Mouse (Mus musculus) embryonic facial prominence, embryonic 10.5 days (tissue): ENCODE data around the gene Gabrg1. TPM values are rescaled to one million over a fixed set of nuclear protein-coding genes. Genes with fewer than 3 reads are reported as not detected.

Experiments
- DNase-seq: peaks from one replicate; pipeline ENCODE4 v3.0.0-alpha.2; 2017; ENCODE audit warnings: low spot score
- H3K27ac ChIP-seq: fragments of 300-500 bp; sonication (generic); replicated peaks from 2 replicates; pipeline ENCODE4 v1.5.1; 2016; ENCODE audit warnings: mild to moderate bottlenecking
- H3K27me3 ChIP-seq: fragments of 300-500 bp; sonication (generic); replicated peaks from 2 replicates; pipeline ENCODE4 v1.6.1; 2016; ENCODE audit warnings: low read depth, mild to moderate bottlenecking; ENCODE audit not compliant: poor library complexity, severe bottlenecking
- H3K36me3 ChIP-seq: fragments of 300-500 bp; sonication (generic); replicated peaks from 2 replicates; pipeline ENCODE4 v1.6.1; 2016; ENCODE audit warnings: mild to moderate bottlenecking, moderate library complexity
- H3K4me1 ChIP-seq: fragments of 300-500 bp; sonication (generic); 2 replicates; pipeline ENCODE4 v1.6.1; 2016
- H3K4me3 ChIP-seq: fragments of 300-500 bp; sonication (generic); 2 replicates; pipeline ENCODE4 v1.5.1; 2016; ENCODE audit warnings: mild to moderate bottlenecking, moderate library complexity
- H3K9me3 ChIP-seq: fragments of 300-500 bp; sonication (generic); 2 replicates; pipeline ENCODE4 v1.6.1; 2016; ENCODE audit warnings: mild to moderate bottlenecking
- WGBS: fragments of 180-500 bp; shearing (Covaris S2); methylation state at CpG from one replicate; pipeline ENCODE4 v1.1.7; 2016; 5-methylcytosine and 5-hydroxymethylcytosine counted together
- polyA plus RNA-seq: library from polyadenylated mRNA; unstranded; fragments of >200 nt; fragmentation: Nextera tagmentation; extraction: Ambion mirVana; gene quantifications from 2 replicates; pipeline ENCODE4 v1.2.1, GENCODE M21; 2016

Gabrg1 gene
- 0.10 and 0.14 TPM in 2 replicates for polyA plus RNA-seq

DNA sequence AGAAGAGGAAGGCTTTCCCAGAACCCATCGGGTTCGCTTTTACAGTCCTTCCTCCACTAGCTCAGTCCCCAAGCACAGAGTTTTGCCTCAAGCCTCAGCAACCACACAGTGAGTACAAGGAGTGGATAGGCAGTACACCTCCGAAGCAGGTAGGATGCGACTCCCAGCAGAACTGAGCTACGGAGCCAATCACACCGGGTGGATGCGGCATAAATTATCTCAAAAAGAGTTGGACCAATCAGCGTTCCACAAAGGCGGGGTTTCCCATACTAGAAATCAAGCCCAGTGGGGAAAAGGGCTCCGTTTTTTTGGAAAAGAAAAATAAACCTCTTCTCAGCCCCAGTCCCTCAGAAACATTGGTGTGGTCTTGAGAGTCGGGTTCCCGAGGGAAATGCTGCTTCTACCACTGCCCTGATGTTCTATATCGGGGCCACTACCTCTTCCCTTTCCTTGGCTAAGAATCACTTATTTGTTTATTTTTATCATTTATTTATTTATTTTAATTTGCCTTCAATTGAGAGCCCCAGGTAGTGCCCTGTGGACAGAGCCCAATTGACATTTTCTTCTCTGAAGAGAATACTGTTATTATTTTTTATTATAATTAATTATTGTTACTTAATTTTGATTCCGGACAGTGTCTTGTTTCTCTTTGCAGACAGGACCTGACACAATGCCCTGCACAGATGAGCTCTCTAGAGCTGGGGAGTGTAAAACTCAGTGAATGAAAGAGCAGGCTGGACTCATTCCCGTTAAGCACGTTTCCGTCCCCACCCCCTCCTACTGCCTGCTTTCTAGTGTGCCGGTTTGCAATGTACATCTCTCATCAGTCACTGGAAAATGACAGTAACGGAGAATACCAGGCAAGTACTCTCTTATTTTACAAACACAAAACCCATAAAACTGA is at the start of gene Gabrg1:
TSS of gene Gabrg1 (minus strand) at position 426 of the 904 bp plus-strand sequence.
- 3% methylated on average over 19 of the region's 19 CpGs for WGBS
- no peaks in the 10 kb centered on the region for H3K27me3 ChIP-seq
- peak within 1 kb of the TSS; percentile 57 for H3K4me3 ChIP-seq
- no peaks in the 10 kb centered on the region; the same call in 1 of the 2 replicates for H3K4me1 ChIP-seq
- H3K9me3 ChIP-seq, result 0 out of 2 replicates have a peak, but pooled peaks cover 3% of the 10 kb centered on the region
- peak; percentile 50 for DNase-seq
- H3K36me3 ChIP-seq, result no peaks in the 10 kb centered on the region
- no peak within 1 kb of the TSS for H3K27ac ChIP-seq

DNA sequence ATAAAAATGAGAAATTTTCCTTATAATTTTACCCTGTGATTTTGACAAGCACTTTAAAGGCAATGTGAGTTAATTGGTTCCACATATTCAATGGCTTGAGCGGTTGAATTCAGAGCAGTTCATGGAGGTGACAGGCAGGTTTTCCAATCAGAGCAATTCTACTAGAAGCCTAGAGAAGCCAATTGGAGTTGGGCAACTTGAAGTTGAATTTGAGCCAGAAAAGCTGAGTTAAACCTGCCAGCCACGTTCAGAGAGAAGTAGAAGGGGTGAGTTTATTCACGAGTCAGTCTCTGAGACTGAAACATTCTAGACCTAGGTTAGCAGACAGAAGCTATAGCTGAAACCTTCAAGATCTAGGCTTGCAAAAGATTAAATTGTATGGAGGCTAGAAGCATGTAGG is 41.6 kb upstream of the Gabrg1 start:
- H3K27ac ChIP-seq, result no peak overlapping the region
- H3K27me3 ChIP-seq, result no peaks in the 10 kb centered on the region
- no peak for DNase-seq
- no peaks in the 10 kb centered on the region for H3K4me1 ChIP-seq
- no peaks in the 10 kb centered on the region for H3K9me3 ChIP-seq
- no peaks in the 10 kb centered on the region for H3K36me3 ChIP-seq
- 78% methylated on average over 3 of the region's 3 CpGs for WGBS
- H3K4me3 ChIP-seq, result no peak overlapping the region

- no peak overlapping the region for H3K4me3 ChIP-seq
- no peak overlapping the region for H3K27ac ChIP-seq
- 81% methylated on average over 1 of the region's 1 CpGs for WGBS
- H3K4me1 ChIP-seq, result no peaks in the 10 kb centered on the region
- no peaks in the 10 kb centered on the region for H3K36me3 ChIP-seq
- no peaks in the 10 kb centered on the region for H3K9me3 ChIP-seq
- H3K27me3 ChIP-seq, result no peaks in the 10 kb centered on the region
- DNase-seq, result no peak
These were observed 27.7 kb upstream of the Gabrg1 start for GRCm38 (mm10) chr5:70870081-70870480.

GRCm38 (mm10) chr5:70843096-70843734 is 798 bp upstream of the Gabrg1 start:
- H3K9me3 ChIP-seq, result 0 out of 2 replicates have a peak, but pooled peaks cover 3% of the 10 kb centered on the region
- no peaks in the 10 kb centered on the region; the same call in 1 of the 2 replicates for H3K4me1 ChIP-seq
- WGBS, result 12% methylated on average over 11 of the region's 11 CpGs

DNA sequence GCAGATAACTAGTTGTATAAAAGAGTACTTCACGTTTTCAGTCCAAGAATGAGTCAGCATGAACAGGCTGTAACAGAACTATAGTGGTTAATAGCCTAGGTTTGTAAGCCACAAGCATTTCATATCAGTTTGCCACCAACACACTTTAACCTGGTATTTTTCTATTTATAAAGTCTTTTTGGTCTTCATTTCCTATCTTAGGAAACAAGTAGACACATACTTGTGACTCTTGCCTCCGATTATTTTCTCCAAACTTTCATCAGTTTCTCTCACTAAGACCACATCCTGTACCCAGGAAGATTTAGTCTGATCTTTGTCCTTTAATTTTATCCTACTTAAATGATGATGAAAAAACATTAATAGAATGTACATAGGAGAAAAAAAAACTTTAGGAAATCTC is 23.7 kb downstream of the Gabrg1 start:
- Histone ChIP-seq H3K4me3 (no peak overlapping the region), H3K4me1 (peaks cover 3% of the 10 kb centered on the region; the same call in 1 of the 2 replicates), H3K36me3 (no peaks in the 10 kb centered on the region), H3K27me3 (no peaks in the 10 kb centered on the region), H3K27ac (no peak overlapping the region), H3K9me3 (no peaks in the 10 kb centered on the region)
- no peak for DNase-seq
- 88% methylated on average over 2 of the region's 2 CpGs for WGBS

More at GRCm38 (mm10) chr5:70843096-70843734, 798 bp upstream of the Gabrg1 start:
- DNase-seq, result peak; percentile 70
- Histone ChIP-seq H3K27ac (no peak overlapping the region), H3K4me3 (peak overlapping the region; percentile 57), H3K36me3 (no peaks in the 10 kb centered on the region), H3K27me3 (no peaks in the 10 kb centered on the region)

GRCm38 (mm10) chr5:70736156-70736555 is 106.3 kb downstream of the Gabrg1 start:
- DNase-seq, result no peak
- Histone ChIP-seq H3K36me3 (no peaks in the 10 kb centered on the region), H3K27me3 (no peaks in the 10 kb centered on the region), H3K9me3 (no peaks in the 10 kb centered on the region), H3K4me3 (no peak overlapping the region), H3K27ac (no peak overlapping the region), H3K4me1 (no peaks in the 10 kb centered on the region)
- 88% methylated on average over 2 of the region's 2 CpGs for WGBS

DNA sequence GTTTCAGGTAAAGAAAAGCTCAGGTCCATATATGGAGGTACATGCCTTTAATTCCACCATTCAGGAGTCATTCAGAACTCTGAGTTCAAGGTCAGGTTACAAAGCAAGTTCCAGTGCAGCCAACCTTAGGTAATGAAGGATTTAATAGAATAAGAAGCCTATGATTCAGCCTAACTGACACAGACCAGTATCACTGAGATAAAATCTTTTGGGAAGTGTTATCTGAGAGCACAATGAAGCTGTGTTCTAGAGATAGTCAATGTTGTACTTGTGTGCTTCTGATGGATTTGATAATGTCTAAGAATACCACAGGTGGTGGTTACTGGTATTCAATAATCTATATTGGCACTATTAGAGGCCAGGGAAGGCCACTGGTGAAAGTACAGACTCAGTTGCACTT is 138.1 kb downstream of the Gabrg1 start:
- Histone ChIP-seq H3K36me3 (no peaks in the 10 kb centered on the region), H3K9me3 (no peaks in the 10 kb centered on the region), H3K27ac (no peak overlapping the region), H3K4me1 (no peaks in the 10 kb centered on the region), H3K27me3 (no peaks in the 10 kb centered on the region), H3K4me3 (no peak overlapping the region)
- no peak for DNase-seq
